Mouse (Mus musculus) thymus, postnatal 36 days (tissue): ENCODE measurements around the gene Gm20388.

Source experiments
- DNase-seq, 2 experiments: peaks; one replicate each; pipeline ENCODE4 v3.0.0; 2022; ENCODE audit warnings: mixed read lengths in 2 of 2

Gm20388 gene

GRCm38 (mm10) chr8:120741815-120742530, 831.3 kb downstream of the Gm20388 start:
- no peak for DNase-seq

- DNase-seq, result no peak
Observed at GRCm38 (mm10) chr8:120743149-120743897, 832.7 kb downstream of the Gm20388 start.

GRCm38 (mm10) chr8:120743898-120744290, 833.3 kb downstream of the Gm20388 start:
- no peak for DNase-seq

- DNase-seq, result no peak
Observed at GRCm38 (mm10) chr8:120744448-120744847, 833.8 kb downstream of the Gm20388 start.

- DNase-seq, result no peak
Observed at GRCm38 (mm10) chr8:120745226-120745625, 834.6 kb downstream of the Gm20388 start.

GRCm38 (mm10) chr8:120746007-120746701, 835.5 kb downstream of the Gm20388 start:
- DNase-seq, result no peak

- no peak for DNase-seq
Observed at GRCm38 (mm10) chr8:120747286-120747685, 836.6 kb downstream of the Gm20388 start.

GRCm38 (mm10) chr8:120750616-120751015, 840.0 kb downstream of the Gm20388 start:
- peak; percentile 64 to 81 for DNase-seq

GRCm38 (mm10) chr8:120751226-120752081, 840.8 kb downstream of the Gm20388 start:
- peak; percentile 69 to 78 for DNase-seq

GRCm38 (mm10) chr8:120752082-120752452, 841.4 kb downstream of the Gm20388 start:
- no peak for DNase-seq

GRCm38 (mm10) chr8:120753476-120753875, 842.8 kb downstream of the Gm20388 start:
- no peak for DNase-seq

- DNase-seq, result no peak
Observed at GRCm38 (mm10) chr8:120755306-120756297, 845.0 kb downstream of the Gm20388 start.

GRCm38 (mm10) chr8:120758005-120758404, 847.4 kb downstream of the Gm20388 start:
- DNase-seq, result no peak

GRCm38 (mm10) chr8:120759847-120760246, 849.2 kb downstream of the Gm20388 start:
- DNase-seq, result no peak

- DNase-seq, result no peak
Observed at GRCm38 (mm10) chr8:120760341-120761215, 849.9 kb downstream of the Gm20388 start.

GRCm38 (mm10) chr8:120763267-120763666, 852.6 kb downstream of the Gm20388 start:
- no peak for DNase-seq

GRCm38 (mm10) chr8:120764638-120765037, 854.0 kb downstream of the Gm20388 start:
- no peak for DNase-seq

GRCm38 (mm10) chr8:120766622-120767021, 856.0 kb downstream of the Gm20388 start:
- DNase-seq, result no peak

GRCm38 (mm10) chr8:120768454-120769218, 858.0 kb downstream of the Gm20388 start:
- DNase-seq, result no peak
